ENCODE assay signal across 9 mouse cellular contexts in the genomic region with DNA sequence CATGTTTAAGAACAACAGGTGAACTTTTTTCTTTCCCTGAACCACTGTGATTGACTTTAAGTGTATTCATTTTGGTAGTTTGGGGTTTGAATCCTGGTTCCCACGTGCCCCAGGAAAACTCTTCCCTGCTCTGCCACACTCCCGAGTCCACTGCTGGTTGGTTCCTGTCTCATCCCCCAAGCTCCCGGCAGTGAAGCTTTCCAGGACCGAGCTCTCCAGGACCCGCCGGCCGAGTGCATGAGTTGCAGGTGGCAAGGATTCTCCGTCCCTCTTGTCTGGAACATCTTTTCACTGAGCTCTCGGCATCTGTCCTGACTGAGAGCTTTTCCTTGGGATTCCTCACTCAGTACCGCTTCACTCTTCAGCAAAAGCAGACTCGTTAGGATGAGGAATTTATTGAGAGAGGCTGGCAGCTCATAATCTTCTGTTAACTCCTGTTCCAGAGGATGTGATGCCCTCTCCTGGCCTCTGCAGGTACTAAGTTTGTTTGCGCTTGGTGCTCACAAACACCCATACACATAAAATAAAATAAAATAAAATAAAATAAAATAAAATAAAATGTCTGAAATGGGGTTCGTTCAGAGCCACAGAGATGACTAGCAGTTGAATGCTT. TPM values are rescaled to one million over a fixed set of nuclear protein-coding genes. Genes with fewer than 3 reads are reported as not detected.
DNase-seq lines count a peak whose midpoint lies in the region; ATAC-seq and TF ChIP-seq lines count a peak whose summit lies in the region.
"Had no signal": no experiment of that assay in that cellular context is flagged by ENCODE, and none has a peak within 500 bp of the region (broad histone marks: within the 10 kb centered on the region; RNA-seq: fewer than 3 reads in every experiment).

No protein-coding gene starts in this region.

- H3K4me3 ChIP-seq in cerebellum, adult 2 months (replicated peaks; ENCODE audit: insufficient read depth, low read depth, low read length) = no peak overlapping the region
- H3K4me3 ChIP-seq in heart, embryonic 13.5 days = no peak overlapping the region
- H3K4me3 ChIP-seq in liver, embryonic 12.5 days = no peak overlapping the region

- no peak for TF ChIP-seq POLR2A in cerebellum, adult 2 months (IDR thresholded peaks at IDR 0.05; ENCODE audit: borderline replicate concordance, insufficient read depth, low read length)

- H3K27ac ChIP-seq in cerebellum, adult 2 months (ENCODE audit: insufficient read depth, low read length) = no peak overlapping the region
- H3K27ac ChIP-seq in heart, embryonic 13.5 days (replicated peaks) = no peak overlapping the region
- H3K27ac ChIP-seq in liver, embryonic 12.5 days = peak overlapping the region; percentile 85

- TF ChIP-seq CTCF in cerebellum, adult 2 months (IDR thresholded peaks at IDR 0.05; ENCODE audit: borderline replicate concordance, insufficient read depth, low read depth, low read length) = peak; percentile 32; the same call in 1 of the 2 replicates

- no peaks in the 10 kb centered on the region for H3K4me1 ChIP-seq in cerebellum, adult 2 months (ENCODE audit: control insufficient read depth, insufficient read depth, low read length)
- peaks cover 22% of the 10 kb centered on the region for H3K4me1 ChIP-seq in heart, embryonic 13.5 days
- H3K4me1 ChIP-seq in liver, embryonic 12.5 days = peaks cover 79% of the 10 kb centered on the region

- WGBS in cerebellum, adult 2 months = 41% methylated on average over 13 of the region's 13 CpGs
- WGBS in heart, embryonic 13.5 days = 54% methylated on average over 13 of the region's 13 CpGs
- WGBS in liver, embryonic 12.5 days (ENCODE audit: insufficient replicate concordance) = 58% methylated on average over 13 of the region's 13 CpGs

- ATAC-seq in heart, embryonic 13.5 days (ENCODE audit: extremely low read depth, insufficient number of reproducible peaks, low FRiP score, low TSS enrichment) = no peak
- ATAC-seq in liver, embryonic 12.5 days = no peak

- H3K9ac ChIP-seq in heart, embryonic 13.5 days = no peak overlapping the region
- no peak overlapping the region for H3K9ac ChIP-seq in liver, embryonic 12.5 days

- H3K9me3 ChIP-seq in heart, embryonic 13.5 days = no peaks in the 10 kb centered on the region
- H3K9me3 ChIP-seq in liver, embryonic 12.5 days (replicated peaks) = 0 out of 2 replicates have a peak, but pooled peaks cover 3% of the 10 kb centered on the region

- no peaks in the 10 kb centered on the region for H3K27me3 ChIP-seq in cerebellum, adult 2 months (ENCODE audit: control insufficient read depth, insufficient read depth, low read length)
- H3K27me3 ChIP-seq in heart, embryonic 13.5 days (replicated peaks) = no peaks in the 10 kb centered on the region
- H3K27me3 ChIP-seq in liver, embryonic 12.5 days (replicated peaks) = no peaks in the 10 kb centered on the region

- DNase-seq in cerebellum, adult 2 months = peak; percentile 25 to 34
- DNase-seq in cerebellum, adult 11 months = no peak
- peak; percentile 34 for DNase-seq in left cerebral cortex, adult 11 months (ENCODE audit: low spot score)
- DNase-seq in left cerebral cortex, adult 8-10 months (ENCODE audit: low spot score in 2 of 2) = no peak
- DNase-seq in MN1 (ENCODE audit: low spot score) = peak; percentile 69
- no peak for DNase-seq in spleen, adult 18-20 months

- peak overlapping the region; percentile 6; the same call in 1 of the 2 replicates for H3K4me2 ChIP-seq in heart, embryonic 13.5 days
- peak overlapping the region; percentile 90 for H3K4me2 ChIP-seq in liver, embryonic 12.5 days

- peaks cover 27% of the 10 kb centered on the region for H3K36me3 ChIP-seq in heart, embryonic 13.5 days
- H3K36me3 ChIP-seq in liver, embryonic 12.5 days = peaks cover 34% of the 10 kb centered on the region

RNA-seq across cellular contexts. Expression of a gene that starts 1.4 kb away (rescaled TPM):
- 327 and 353 TPM in 2 replicates for polyA plus RNA-seq in cerebellum, adult 2 months (2012; rRNA removed)
- 100 to 1,000 TPM; 290 to 355 (median 336) TPM for total RNA-seq in left cerebral cortex, adult 8-10 months (2022)
- 425 and 468 TPM in 2 replicates for polyA plus RNA-seq in heart, embryonic 13.5 days (2015; fragmentation: Nextera tagmentation; extraction: Ambion mirVana)
- 722 and 731 TPM in 2 replicates for polyA plus RNA-seq in liver, embryonic 12.5 days (2016; fragmentation: Nextera tagmentation; extraction: Ambion mirVana)

RNA-seq across cellular contexts. Expression of a gene that starts 30.2 kb away (rescaled TPM):
- 10.9 and 13.9 TPM in 2 replicates for polyA plus RNA-seq in cerebellum, adult 2 months (2012; rRNA removed)
- total RNA-seq in left cerebral cortex, adult 8-10 months (2022) = 10 to 100 TPM; 11.5 to 13.4 (median 12.0) TPM
- 0.40 and 0.55 TPM in 2 replicates for polyA plus RNA-seq in heart, embryonic 13.5 days (2015; fragmentation: Nextera tagmentation; extraction: Ambion mirVana)
- polyA plus RNA-seq in liver, embryonic 12.5 days (2016; fragmentation: Nextera tagmentation; extraction: Ambion mirVana) = 0.05 TPM in 1 of 2 replicates, not detected in the other
- total RNA-seq: heart, adult 18-20 months had no signal

Comparison
In these comparisons a context has a peak if more than half of its experiments do, and no peak if none do; other contexts are left out.
1. DNase-seq: peak in cerebellum, adult 2 months (2 of 2), left cerebral cortex, adult 11 months (single experiment) and MN1 (single experiment); none in cerebellum, adult 11 months (single experiment), left cerebral cortex, adult 8-10 months (0 of 2) and spleen, adult 18-20 months (0 of 2).